Mouse (Mus musculus) bone marrow, adult 2 months (tissue): ENCODE results near the gene Mical3. TPM values are rescaled to one million over a fixed set of nuclear protein-coding genes. Genes with fewer than 3 reads are reported as not detected.

Source experiments
- H3K27ac ChIP-seq: fragments of 200-500 bp; 2 replicates; pipeline ENCODE4 v1.5.1; 2012; ENCODE audit warnings: low read depth, mild to moderate bottlenecking, control low read depth, inconsistent platforms, low read length; ENCODE audit not compliant: control insufficient read depth, poor library complexity, insufficient read depth
- H3K4me1 ChIP-seq: fragments of 200-500 bp; 2 replicates; pipeline ENCODE4 v1.6.1; 2011; ENCODE audit warnings: low read length; ENCODE audit not compliant: control insufficient read depth, insufficient read depth
- H3K4me3 ChIP-seq: fragments of 200-500 bp; replicated peaks from 2 replicates; pipeline ENCODE3; 2011; ENCODE audit warnings: mild to moderate bottlenecking, low read depth, low read length, control low read depth; ENCODE audit not compliant: control insufficient read depth
- CTCF ChIP-seq: fragments of 200-500 bp; IDR thresholded peaks from 2 replicates; pipeline ENCODE4 v1.5.1; 2011; ENCODE audit warnings: low read length, control low read depth; ENCODE audit not compliant: control insufficient read depth, insufficient read depth
- POLR2A ChIP-seq: fragments of 200-500 bp; IDR thresholded peaks from 2 replicates; pipeline ENCODE4 v1.6.1; 2011; ENCODE audit warnings: low read depth, mild to moderate bottlenecking, control low read depth, low read length, borderline replicate concordance; ENCODE audit not compliant: control insufficient read depth
- WGBS: fragments of 180-500 bp; shearing (Covaris S2); methylation state at CpG from one replicate; pipeline ENCODE4 v1.1.7; 2018; 5-methylcytosine and 5-hydroxymethylcytosine counted together
- polyA plus RNA-seq: library from polyadenylated mRNA; stranded (reverse); fragments of >200 nt; gene quantifications from 2 replicates; pipeline ENCODE4 v1.2.4, GENCODE M21; 2011; ENCODE audit warnings: low replicate concordance; ENCODE audit not compliant: missing spikeins, insufficient read depth, insufficient read length

Gene Mical3
- polyA plus RNA-seq, 1 experiment, result 53.1 TPM

- Histone ChIP-seq H3K4me3 (no peak overlapping the region), H3K27ac (no peak overlapping the region), H3K4me1 (no peaks in the 10 kb centered on the region)
- no peak for TF ChIP-seq CTCF
- TF ChIP-seq POLR2A, result no peak
- WGBS, result 85% methylated on average over 5 of the region's 5 CpGs
These were observed 2.1 kb downstream of the Mical3 start for GRCm38 (mm10) chr6:121128736-121129135.

GRCm38 (mm10) chr6:121127726-121128125 lies 3.1 kb downstream of the Mical3 start:
- WGBS, result 51% methylated on average over 3 of the region's 3 CpGs
- Histone ChIP-seq H3K4me3 (no peak overlapping the region), H3K27ac (no peak overlapping the region), H3K4me1 (no peaks in the 10 kb centered on the region)
- TF ChIP-seq POLR2A, result no peak
- no peak for TF ChIP-seq CTCF

DNA sequence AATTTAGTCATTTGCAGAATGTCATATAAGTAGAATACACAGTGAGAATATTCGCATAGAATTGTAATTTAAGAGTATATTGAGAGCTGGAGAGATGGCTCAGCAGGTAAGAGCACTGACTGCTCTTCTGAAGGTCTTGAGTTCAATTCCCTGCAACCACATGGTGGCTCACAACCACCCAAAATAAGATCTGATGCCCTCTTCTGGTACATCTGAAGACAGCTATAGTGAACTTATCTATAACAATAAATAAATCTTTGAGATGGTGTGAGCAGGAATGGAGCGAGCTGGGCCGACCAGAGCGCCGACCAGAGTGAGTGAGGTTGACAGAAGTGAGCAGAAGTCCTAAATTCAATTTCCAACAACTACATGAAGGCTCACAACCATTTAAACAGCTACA lies 4.6 kb downstream of the Mical3 start:
- no peak overlapping the region for H3K4me3 ChIP-seq
- TF ChIP-seq POLR2A (no peak), CTCF (no peak)
- 78% methylated on average over 5 of the region's 5 CpGs for WGBS
- H3K27ac ChIP-seq, result no peak overlapping the region
- H3K4me1 ChIP-seq, result no peaks in the 10 kb centered on the region

DNA sequence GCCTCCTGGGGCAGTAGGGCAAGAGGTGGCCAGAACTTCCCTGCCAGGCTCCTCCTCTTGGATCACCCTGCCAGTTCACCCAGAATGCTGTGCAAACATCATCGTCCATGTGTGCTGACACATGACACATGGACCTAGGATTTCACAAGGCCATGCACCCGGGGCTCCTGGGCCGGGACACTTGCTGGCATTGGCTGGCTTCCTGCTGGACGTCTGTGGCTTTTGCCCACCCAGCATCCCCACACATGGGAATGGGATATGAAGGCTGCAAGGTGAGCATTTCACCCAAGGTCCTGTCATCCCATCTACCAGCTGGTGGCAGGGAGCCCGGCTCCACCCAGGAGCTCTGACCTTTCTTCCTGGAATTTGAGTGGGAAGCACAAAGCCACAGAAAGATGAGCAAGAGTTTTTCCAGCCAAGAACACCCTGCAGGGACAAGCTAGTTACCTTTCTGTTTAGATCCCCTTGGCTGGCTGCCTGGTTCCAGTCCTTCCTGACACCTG lies 8.0 kb downstream of the Mical3 start:
- no peaks in the 10 kb centered on the region for H3K4me1 ChIP-seq
- no peak for TF ChIP-seq POLR2A
- no peak for TF ChIP-seq CTCF
- no peak overlapping the region for H3K27ac ChIP-seq
- no peak overlapping the region for H3K4me3 ChIP-seq
- WGBS, result 56% methylated on average over 5 of the region's 5 CpGs

GRCm38 (mm10) chr6:121120776-121121175 lies 10.0 kb downstream of the Mical3 start:
- WGBS, result 67% methylated on average over 7 of the region's 7 CpGs
- no peak overlapping the region for H3K4me3 ChIP-seq
- H3K27ac ChIP-seq, result no peak overlapping the region
- no peak for TF ChIP-seq POLR2A
- TF ChIP-seq CTCF, result no peak
- H3K4me1 ChIP-seq, result no peaks in the 10 kb centered on the region

GRCm38 (mm10) chr6:121117971-121118755 lies 12.6 kb downstream of the Mical3 start:
- Histone ChIP-seq H3K4me1 (no peaks in the 10 kb centered on the region), H3K27ac (no peak overlapping the region), H3K4me3 (no peak overlapping the region)
- 87% methylated on average over 15 of the region's 15 CpGs for WGBS
- no peak for TF ChIP-seq POLR2A
- TF ChIP-seq CTCF, result no peak

DNA sequence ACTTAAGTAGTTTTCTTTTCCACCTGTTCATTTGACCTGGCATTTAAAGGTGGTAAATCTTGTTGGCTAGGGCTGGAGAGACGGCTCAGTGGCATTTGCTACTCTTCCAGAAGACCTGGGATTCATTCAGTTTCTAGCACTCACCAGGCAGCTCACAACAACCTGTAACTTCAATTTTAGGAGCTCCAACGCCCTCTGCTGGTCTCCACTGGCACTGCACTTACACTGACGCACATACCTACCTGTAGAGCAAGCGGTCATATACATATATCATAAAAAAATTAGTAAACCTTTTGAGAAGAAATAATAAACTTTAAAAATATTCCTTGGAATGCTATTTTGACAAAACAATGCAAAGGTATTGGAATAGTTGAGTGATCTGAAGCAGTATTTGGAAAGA lies 13.7 kb downstream of the Mical3 start:
- TF ChIP-seq POLR2A (no peak), CTCF (peak; percentile 44)
- H3K4me1 ChIP-seq, result no peaks in the 10 kb centered on the region
- H3K4me3 ChIP-seq, result no peak overlapping the region
- WGBS, result 73% methylated on average over 4 of the region's 4 CpGs
- no peak overlapping the region for H3K27ac ChIP-seq

- Histone ChIP-seq H3K4me3 (no peak overlapping the region), H3K27ac (no peak overlapping the region), H3K4me1 (no peaks in the 10 kb centered on the region)
- WGBS, result 24% methylated on average over 10 of the region's 10 CpGs
- TF ChIP-seq POLR2A (no peak), CTCF (no peak)
These were observed 14.4 kb downstream of the Mical3 start for GRCm38 (mm10) chr6:121116434-121116833.

GRCm38 (mm10) chr6:121111448-121112055 lies 19.2 kb downstream of the Mical3 start:
- H3K4me3 ChIP-seq, result no peak overlapping the region
- H3K27ac ChIP-seq, result no peak overlapping the region; the same call in 1 of the 2 replicates
- no peak for TF ChIP-seq POLR2A
- TF ChIP-seq CTCF, result no peak
- 68% methylated on average over 10 of the region's 10 CpGs for WGBS
- H3K4me1 ChIP-seq, result no peaks in the 10 kb centered on the region; the same call in 1 of the 2 replicates
